Mouse (Mus musculus) bone marrow macrophage, adult 2 months (primary cell): Measurements from ENCODE around the gene Usp54.

ENCODE experiments used
- CTCF ChIP-seq: IDR thresholded peaks from 2 replicates; pipeline ENCODE4 v1.5.1; 2012; ENCODE audit warnings: low read depth, mild to moderate bottlenecking, low read length, moderate library complexity
- POLR2A ChIP-seq: IDR thresholded peaks from 2 replicates; pipeline ENCODE4 v1.6.1; 2012; ENCODE audit warnings: mild to moderate bottlenecking, low read depth, low read length, borderline replicate concordance

DNA sequence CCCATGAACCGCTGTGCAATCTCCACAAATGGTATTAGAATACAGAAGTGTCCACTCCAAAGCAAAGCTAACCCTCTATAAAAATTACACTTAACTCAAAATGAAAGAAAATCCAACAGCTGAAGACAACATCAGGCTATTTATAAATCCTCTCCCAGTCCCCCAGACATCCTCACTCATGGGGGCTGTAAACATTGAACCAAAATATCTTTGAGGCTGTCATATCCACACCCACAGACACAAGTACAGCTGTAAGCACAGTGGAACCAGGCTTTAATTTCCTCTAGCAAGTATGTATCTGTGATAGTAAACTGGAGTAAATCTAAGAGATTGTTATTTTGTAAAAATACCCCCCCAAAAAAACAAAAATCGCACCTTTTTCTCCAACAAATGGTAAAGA, 120.7 kb downstream of the Usp54 start:
- TF ChIP-seq POLR2A (no peak), CTCF (no peak)
